Mouse (Mus musculus) large intestine, adult 2 months (tissue): ENCODE data around the gene Ccng2. TPM values are rescaled to one million over a fixed set of nuclear protein-coding genes. Genes with fewer than 3 reads are reported as not detected.

Experiments
- DNase-seq: peaks from one replicate; pipeline ENCODE4 v3.0.0-alpha.2; 2012; ENCODE audit warnings: low read depth, low spot score
- WGBS: fragments of 180-500 bp; shearing (Covaris S2); methylation state at CpG from one replicate; pipeline ENCODE4 v1.1.7; 2018; 5-methylcytosine and 5-hydroxymethylcytosine counted together
- polyA plus RNA-seq: library from polyadenylated mRNA; depleted of rRNA; stranded (reverse); fragments of >200 nt; gene quantifications from 2 replicates; pipeline ENCODE4 v1.2.3, GENCODE M21; 2012; rRNA removed

The Ccng2 gene
- 24.1 and 46.5 TPM in 2 replicates for polyA plus RNA-seq

DNA sequence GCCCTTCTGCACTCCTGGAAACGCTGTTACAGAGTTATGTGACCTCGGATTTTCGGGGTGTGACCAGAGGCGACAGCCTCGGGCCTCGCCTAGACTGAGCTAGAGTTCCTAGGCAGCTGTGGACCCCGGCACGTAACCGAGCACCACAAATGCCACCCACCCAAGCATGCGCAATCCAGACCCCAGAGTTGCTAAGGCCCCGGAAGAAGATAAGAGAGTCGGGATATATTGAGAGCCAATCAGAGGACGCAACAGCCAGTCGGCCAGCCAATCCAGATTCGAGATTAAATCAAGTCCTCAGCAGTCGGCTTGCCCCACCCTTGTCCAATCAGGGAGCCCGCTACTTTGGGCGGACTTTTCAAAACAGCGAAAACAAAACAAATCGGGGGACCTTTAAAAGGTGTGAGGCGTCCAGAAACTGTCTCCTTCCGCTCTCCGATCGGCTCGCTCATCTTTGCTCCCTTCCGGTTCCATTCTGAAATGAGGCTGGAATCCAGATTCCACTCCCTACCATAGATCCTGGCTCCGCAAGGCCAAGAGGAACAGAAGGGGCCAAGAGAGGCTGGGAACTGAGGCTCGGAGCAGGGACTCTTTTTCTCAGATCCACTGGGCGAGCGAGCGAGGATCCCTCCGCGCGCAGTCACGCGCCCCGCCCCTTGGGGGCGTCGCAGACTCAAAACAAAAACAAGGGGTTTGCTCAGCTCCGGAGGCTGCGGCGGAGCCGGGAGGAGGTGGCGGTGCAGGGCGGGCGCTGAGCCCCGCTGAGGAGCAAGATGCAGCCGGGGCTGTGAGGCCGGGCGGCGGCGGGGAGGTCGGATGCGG lies at the start of gene Ccng2:
Gene Ccng2 (plus strand): TSS at position 375 of the 822 bp plus-strand sequence.
- DNase-seq: peak; percentile 100
- WGBS: under 1% methylated on average over 54 of the region's 54 CpGs

DNA sequence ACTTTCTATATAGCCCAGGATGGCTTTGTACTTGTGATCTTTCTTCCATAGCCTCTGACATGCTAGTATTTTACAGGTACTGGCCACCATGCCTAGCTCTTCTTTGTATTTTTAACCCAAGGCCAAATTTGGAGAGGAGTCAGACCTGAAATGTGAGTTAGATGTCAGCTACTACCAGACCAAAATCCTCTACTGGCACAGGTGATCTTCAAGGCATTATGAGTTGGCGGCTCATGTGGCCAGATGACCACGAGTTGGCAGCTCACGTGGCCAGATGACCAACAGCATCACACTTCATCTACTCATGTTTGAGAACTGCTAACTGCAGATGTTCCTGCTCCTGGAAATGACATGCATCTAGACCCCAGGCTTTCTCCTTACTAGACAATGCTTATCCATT lies 48.7 kb upstream of the Ccng2 start:
- DNase-seq: no peak
- 84% methylated on average over 3 of the region's 3 CpGs for WGBS

DNA sequence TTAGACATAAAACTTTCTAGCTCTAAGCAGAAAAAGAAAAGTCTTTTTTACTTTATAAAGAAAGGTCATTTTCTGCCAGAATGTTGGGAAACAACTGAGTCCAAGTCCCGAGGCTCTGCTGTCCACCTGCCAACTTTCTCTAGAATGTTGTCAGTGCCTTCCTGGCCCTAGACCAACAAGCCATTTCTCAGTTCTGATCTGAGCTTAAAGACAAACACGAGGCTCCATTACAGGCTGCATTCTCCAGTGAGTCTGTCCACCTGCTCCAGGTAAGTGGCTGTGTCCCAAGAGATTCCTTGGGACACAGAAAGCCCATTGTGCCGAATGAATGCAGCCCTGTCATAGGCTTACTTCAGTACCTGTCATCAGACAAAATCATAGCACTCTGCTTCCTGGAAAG lies 45.4 kb upstream of the Ccng2 start:
- DNase-seq: no peak
- 18% methylated on average over 3 of the region's 3 CpGs for WGBS

DNA sequence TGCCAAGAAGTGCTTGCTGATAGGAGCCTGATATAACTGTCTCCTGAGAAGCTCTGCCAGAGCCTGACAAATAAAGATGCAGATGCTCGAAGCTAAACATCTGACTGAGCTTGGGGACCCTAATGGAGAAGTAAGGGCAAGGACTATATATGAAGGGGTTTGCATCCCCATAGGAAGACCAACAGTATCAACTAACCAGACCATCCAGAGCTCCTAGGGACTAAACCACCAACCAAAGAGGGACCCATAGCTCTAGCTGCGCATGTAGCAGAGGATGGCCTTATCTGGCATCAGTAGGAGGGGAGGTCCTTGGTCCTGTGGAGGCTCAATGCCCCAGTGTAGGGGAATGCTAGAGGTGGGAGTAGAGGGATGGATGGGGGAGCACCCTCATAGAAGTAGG lies 42.5 kb upstream of the Ccng2 start:
- WGBS: 92% methylated on average over 2 of the region's 2 CpGs
- DNase-seq: no peak

DNA sequence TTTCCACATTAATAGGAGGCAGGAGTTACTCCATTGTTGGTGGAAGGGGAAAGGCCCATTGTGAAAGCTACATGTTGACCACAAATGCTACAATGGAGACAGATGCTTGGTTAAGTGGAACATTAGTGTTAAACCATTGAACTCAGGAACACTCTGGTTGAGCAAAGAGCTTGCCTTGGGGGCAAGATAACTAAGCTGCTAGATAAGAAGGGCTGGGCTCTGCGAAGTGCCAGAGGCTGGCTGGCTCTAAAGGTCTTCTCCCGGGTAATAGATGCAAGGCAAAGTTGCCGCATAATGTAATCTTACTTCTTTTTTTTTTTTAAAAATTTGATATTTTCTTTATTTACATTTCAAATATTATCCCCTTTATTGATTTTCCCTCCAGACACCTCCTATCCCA lies 39.9 kb upstream of the Ccng2 start:
- 90% methylated on average over 3 of the region's 3 CpGs for WGBS
- DNase-seq: no peak

DNA sequence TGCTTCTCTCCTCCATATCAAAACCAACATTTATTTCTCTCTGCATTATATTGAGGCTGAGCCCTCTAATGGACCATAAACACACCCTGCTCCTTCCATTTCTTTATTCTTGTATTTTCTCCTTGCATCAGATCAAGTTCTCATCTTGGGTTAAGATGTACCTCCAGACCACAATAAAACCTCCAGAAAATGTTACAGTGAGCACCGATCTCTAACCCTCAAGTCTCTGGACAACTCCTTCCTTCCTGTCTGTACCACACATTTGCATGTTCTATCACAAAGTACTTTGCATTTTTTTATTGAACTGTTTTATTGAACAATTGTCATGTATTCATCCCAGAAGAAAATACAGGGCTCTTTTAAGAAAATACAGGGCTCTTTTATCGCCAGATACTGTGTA lies 37.5 kb upstream of the Ccng2 start:
- 70% methylated on average over 2 of the region's 2 CpGs for WGBS
- DNase-seq: no peak

DNA sequence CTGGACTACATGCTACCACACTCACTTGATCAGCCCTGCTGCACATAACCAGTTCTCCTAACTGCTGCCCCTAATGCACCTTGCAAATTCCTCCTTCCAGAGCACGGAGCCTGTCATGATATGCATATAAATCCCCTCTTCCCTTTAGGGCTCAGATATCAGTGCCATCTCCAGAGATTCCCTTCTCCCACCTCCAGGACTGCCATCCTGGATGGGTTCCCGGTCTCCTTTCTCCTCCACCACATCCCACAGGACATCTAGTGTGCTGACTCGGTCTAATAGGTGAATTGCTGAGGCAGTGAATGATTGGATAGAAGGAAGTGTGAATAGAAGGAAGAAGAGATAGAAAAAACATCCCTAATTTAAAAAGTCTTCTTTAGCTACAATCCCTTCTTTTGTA lies 35.3 kb upstream of the Ccng2 start:
- DNase-seq: no peak

DNA sequence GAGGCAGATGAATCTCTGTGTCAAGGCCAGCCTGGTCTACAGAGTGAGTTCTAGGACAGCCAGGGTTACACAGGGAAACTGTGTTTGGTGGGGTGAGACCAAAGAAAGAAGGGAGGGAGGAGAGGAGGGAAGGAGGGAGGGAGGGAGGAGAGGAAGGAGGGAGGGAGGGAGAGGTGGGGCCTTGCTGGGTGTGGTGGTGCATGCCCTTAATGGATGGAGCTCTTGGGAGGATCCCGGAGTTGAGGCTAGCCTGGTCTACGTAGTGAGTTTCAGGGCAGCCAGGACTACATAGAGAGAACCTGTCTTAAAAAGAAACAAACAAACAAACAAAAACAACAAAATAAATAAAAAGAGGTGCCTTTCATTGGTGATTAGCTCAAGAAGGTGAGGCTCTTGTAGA lies 34.2 kb upstream of the Ccng2 start:
- DNase-seq: no peak
- WGBS: 87% methylated on average over 2 of the region's 2 CpGs

More for the DNA sequence above, 35.3 kb upstream of the Ccng2 start:
- WGBS: 73% methylated on average over 3 of the region's 3 CpGs

DNA sequence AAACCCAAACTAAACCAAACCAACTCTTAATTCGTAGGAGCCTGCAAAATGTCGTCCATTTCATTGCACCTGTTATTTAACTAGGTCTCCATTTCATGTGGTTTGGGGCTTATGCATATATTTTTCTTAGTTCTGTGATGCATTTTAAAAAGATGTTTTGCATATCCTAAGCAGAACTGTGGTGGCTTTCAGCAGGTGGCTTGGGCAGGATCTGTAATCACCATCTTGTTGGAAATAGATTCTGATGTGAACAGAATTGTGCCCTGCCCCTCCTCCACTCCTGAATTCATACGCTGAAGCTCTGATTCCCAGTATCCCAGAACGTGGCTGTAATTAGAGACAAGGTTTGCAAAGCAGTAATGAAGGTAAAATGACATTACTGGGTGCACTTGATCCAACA lies 32.9 kb upstream of the Ccng2 start:
- no peak for DNase-seq
- WGBS: 68% methylated on average over 4 of the region's 4 CpGs

DNA sequence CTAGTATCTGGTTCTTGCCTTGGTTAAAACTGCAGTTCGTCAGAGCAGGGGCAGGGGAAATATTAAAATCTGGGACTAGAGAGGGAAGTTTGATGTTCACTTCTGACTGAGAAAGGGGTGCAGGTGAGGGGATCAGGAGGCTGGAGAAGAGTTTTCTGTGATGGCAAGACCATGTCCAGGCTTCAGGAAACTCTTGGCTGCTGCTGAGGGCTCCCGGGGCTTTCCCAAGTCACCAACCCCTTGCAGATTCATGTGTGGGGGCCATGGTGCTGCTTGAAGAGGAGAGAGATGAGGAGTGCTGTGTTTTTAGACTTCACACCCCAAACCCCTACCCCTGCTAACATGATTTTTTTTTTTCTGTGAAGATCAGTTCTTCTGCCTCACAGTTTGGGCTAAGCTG lies 32.5 kb upstream of the Ccng2 start:
- DNase-seq: no peak
- 89% methylated on average over 2 of the region's 2 CpGs for WGBS

DNA sequence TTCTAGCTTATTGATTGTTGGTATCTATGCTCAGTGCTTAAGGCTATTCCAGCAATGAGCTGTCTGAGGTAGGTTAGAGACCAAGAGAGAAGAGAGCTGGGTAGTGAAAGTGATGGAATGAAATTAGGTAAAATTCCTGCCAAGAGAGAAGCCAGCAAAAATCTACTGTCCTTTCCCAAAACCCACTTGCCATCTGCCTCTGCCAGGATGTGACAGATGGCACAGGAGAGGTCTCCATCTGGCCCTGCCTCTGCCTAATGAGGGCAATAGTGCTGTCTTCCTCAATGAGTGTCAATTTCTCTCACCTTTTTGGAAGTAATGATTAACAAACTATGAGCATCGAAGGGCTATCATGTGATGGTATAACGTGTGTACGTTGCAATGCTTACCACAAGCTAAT lies 31.2 kb upstream of the Ccng2 start:
- 51% methylated on average over 3 of the region's 3 CpGs for WGBS
- no peak for DNase-seq

DNA sequence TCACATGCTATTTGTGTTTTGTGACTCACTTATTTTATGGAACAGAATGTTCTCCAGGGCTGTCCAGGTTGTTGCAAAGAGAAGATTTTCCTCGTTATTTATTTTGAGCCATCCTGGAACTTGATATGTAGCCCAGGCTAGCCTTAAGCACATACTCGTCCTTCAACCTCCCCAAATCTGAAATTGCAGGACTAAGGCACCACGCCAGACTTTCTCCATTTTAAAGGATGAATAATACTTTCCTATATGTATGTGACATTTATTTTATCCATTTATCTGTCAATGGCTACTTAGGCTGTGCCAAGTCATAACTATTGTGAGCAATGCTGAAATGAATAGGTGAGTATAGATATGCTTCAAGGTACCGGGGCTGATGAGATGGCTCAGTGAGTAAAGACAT lies 30.5 kb upstream of the Ccng2 start:
- 85% methylated on average over 4 of the region's 4 CpGs for WGBS
- DNase-seq: no peak

DNA sequence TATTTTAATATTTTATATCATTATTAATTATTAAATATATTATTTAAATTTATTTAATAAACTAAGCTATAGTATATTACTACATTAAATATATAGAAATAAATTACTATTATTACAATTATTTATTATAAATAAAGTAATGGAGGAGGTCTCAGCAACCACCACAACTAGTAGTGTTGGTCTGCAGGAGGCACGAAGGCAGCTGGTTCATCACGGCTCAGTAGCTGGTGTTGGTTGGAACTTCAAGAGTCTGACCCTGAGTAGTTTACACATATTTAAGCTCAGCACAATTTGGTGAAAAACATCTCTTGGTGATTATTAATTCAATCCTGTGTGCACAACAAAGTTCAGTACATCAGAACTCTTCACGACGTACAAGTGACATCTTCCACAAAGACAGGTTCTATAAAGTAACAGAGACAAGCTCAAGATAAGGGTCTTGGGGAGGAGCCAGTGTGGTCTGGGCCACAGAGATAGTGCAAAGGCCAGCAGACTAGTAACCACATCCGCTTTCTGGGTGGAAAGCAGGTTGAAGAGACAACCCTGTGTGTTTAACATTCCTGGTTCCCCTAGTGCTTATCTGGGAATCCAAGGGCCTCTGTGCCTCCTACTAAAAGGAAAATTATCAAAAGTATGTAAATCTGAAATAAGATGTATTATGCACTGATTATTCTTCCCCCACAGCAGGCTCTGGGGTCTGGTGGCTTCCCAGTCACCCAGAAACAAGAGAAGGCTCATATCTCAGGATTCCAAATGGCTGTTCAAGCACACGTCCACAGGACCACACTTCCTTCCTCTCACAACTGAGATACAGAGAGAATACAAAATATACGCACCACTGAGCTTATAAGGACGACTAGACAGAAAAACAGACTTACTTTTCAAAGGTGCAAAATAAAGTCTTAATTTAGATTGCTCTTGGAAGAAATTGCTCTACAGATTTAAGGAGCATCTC lies 27.2 kb upstream of the Ccng2 start:
- WGBS: 86% methylated on average over 8 of the region's 8 CpGs
- no peak for DNase-seq

DNA sequence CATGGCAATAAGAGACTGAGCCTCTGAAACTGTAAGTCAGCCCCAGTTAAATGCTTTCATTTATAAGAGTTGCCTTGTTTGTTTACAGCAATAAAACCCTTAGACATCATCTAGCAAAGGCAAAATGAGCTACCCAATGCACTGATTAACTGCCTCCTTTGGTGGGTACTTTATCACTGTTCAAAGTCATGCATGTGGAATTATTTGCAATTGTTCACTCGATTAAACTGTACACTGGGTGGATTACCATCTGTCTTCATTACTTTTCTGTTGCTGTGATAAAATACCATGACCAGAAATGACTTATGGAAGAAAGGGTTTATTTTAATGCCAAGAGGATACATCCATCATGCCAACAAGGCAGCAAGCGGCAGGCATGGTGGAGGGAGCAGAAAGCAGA lies 21.8 kb upstream of the Ccng2 start:
- WGBS: 84% methylated on average over 2 of the region's 2 CpGs

DNA sequence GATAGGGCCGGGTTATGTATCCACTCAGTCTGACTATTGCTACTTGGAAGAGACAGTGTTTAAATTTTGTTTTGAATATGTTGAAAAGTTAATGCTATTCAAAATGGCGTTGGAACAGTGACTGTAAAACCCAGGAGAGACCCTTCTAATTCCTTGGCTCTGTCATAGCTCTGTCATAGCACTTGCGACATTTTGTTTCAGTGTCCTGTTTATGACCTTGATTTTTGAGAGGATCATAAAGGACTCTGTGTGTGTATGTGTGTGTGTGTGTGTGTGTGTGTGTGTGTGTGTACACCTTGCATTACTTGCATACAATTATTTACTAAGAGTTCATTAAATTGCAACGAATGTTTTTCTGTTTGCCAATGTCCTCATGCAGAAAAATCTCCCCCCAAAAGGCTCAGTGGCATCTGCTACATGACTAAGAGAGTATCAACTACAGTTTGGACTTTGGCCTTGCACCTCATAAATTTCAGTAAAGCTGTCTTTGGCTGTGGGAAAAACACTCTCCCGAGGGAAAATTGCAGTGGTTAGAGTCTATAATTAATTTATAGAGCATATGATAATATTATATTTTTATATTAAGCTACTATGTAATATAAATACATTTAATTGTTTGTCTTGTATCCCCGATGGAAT lies 17.0 kb upstream of the Ccng2 start:
- WGBS: 34% methylated on average over 6 of the region's 6 CpGs
- no peak for DNase-seq

More for the DNA sequence above, 21.8 kb upstream of the Ccng2 start:
- DNase-seq: no peak

DNA sequence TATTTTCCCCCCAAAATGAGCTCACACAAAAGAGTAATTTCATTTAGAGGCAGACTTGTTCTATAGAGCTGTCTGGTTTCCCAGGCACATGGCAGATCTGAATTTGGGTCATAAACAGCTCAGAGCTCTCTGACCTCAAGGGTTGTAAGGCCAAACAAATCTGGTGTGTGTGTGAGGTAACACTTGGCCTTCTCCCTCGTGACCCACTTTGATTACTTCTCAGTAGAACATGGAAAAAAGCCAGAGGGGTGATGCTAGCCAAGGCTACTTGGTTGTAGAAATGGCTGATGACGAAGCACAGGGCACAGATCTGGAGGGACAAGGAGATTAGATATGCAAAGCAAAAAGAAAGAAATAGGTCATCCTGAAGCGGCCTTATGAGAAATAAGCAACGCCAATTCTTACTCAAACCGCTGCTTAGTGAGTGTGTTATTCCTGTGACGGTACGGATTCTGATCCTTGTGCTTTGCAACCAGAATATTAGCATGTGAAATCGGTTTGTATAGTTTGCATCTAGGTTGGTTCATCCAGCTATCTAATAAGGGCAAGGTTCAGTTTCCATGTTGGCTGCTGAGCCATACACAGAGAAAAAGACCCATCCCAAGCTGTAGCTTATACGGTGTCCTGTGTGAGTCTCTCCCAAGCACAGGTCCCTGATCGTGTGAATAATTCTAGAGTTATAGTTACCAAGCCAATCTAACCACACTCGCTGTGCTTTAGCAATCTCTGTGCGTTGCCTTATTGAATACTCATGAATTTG lies 15.9 kb upstream of the Ccng2 start:
- DNase-seq: no peak
- 71% methylated on average over 12 of the region's 12 CpGs for WGBS

DNA sequence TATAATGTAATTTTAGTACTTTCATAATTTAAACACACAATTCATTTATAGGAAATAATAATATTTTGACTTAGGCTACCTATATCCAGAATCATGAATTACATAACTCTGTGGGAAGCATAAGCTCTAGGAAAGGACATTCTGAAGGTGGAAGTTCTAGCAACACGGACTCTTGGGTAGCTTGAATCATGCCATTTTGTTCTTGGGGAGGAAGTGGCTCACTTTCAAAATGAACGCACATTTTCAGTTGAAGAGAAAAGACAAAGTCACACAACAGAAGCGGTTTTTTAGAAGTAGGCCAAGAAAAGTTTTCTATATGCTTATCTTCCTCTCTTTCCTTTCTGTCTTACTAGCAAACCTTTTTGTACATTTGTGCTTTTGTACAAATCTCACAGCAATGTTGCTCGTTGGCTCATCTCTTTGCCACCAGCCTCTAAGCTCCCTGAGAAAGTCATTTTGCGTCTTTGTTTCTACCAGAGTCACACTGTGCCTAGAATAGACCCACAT lies 11.2 kb upstream of the Ccng2 start:
- no peak for DNase-seq
- WGBS: 93% methylated on average over 5 of the region's 5 CpGs

DNA sequence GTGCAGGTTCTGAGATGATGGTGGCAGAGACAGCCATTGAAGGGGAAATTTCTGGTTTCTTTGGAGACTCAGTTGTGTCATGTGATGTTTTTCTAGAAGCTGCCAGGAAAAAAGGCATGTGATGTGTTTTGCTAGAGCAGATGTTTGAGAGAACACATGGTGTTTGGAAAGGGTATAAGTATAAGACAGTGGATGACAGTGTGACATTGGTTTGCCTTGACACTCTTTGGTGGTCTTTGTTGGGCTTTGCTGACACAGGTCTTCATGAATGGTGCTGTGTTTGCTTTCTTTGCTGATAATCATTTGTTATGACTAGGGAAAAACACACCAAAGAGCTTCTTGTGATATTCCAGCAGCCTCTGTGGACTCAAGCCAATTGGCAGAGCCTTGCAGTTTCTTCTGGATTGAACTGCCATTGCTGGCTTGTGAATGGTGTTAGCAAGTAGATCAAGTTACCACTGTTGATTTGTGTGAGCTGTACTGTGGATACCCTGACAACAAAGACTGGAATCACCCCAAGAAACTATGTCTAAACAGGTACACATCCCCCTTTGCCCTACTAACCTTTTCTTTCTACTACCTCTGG lies 10.1 kb upstream of the Ccng2 start:
- DNase-seq: no peak

DNA sequence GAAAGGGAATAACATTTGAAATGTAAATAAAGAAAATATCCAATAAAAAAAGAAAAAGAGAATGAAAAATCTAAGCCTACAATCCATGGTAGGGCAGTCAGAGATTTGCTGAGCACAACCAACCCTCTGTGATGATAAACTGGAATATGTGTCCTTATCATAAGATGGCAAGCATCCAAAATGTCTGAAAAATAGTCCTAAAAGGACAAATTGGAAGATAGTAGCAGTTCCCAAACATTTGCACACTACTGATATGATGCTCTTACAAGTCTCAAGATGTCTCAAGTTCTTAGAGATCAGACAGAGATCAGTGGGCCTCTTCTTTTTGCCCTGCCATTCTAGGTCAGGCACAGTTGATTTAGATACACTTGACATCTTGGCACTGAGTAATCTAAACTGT lies 7.7 kb upstream of the Ccng2 start:
- no peak for DNase-seq
